Mouse (Mus musculus) neural tube, embryonic 15.5 days (tissue): ENCODE data around the gene Ndufab1. TPM values are rescaled to one million over a fixed set of nuclear protein-coding genes. Genes with fewer than 3 reads are reported as not detected.
"Not testable (repeated sequence)": the region's sequence is repeated elsewhere in the genome, so short reads cannot be mapped to it uniquely, and the experiment has no call there.

Experiments
- ATAC-seq: fragments of 200-750 bp; cut with Nextera tagmentation; 2 replicates; pipeline ENCODE4 v1.8.0; 2017; ENCODE audit warnings: mild to moderate bottlenecking, moderate TSS enrichment, moderate library complexity; ENCODE audit not compliant: low FRiP score
- H3K27ac ChIP-seq: fragments of 300-500 bp; sonication (generic); replicated peaks from 2 replicates; pipeline ENCODE4 v1.5.1; 2015; ENCODE audit warnings: mild to moderate bottlenecking, inconsistent platforms
- H3K27me3 ChIP-seq: fragments of 300-500 bp; sonication (generic); replicated peaks from 2 replicates; pipeline ENCODE4 v1.6.1; 2015; ENCODE audit warnings: inconsistent platforms
- H3K36me3 ChIP-seq: fragments of 300-500 bp; sonication (generic); 2 replicates; pipeline ENCODE4 v1.6.1; 2015; ENCODE audit warnings: inconsistent platforms
- H3K4me1 ChIP-seq: fragments of 300-500 bp; sonication (generic); 2 replicates; pipeline ENCODE4 v1.6.1; 2015; ENCODE audit warnings: inconsistent platforms
- H3K4me2 ChIP-seq: fragments of 300-500 bp; sonication (generic); 2 replicates; pipeline ENCODE4 v1.6.1; 2015; ENCODE audit warnings: inconsistent platforms, mild to moderate bottlenecking, moderate library complexity
- H3K4me3 ChIP-seq: fragments of 300-500 bp; sonication (generic); replicated peaks from 2 replicates; pipeline ENCODE4 v1.5.1; 2015; ENCODE audit warnings: mild to moderate bottlenecking, inconsistent platforms
- H3K9ac ChIP-seq: fragments of 300-500 bp; sonication (generic); replicated peaks from 2 replicates; pipeline ENCODE4 v1.6.1; 2015; ENCODE audit warnings: mild to moderate bottlenecking, inconsistent platforms
- H3K9me3 ChIP-seq: fragments of 300-500 bp; sonication (generic); replicated peaks from 2 replicates; pipeline ENCODE4 v1.6.1; 2016; ENCODE audit warnings: inconsistent platforms
- whole genome bisulfite sequencing: fragments of 180-500 bp; shearing (Covaris S2); methylation state at CpG from one replicate; pipeline ENCODE4 v1.1.7; 2015; ENCODE audit warnings: mixed read lengths; 5-methylcytosine and 5-hydroxymethylcytosine counted together
- polyA plus RNA-seq: library from polyadenylated mRNA; unstranded; fragments of >200 nt; fragmentation: Nextera tagmentation; extraction: Ambion mirVana; gene quantifications from 2 replicates; pipeline ENCODE4 v1.2.1, GENCODE M21; 2015

Gene Ndufab1
- polyA plus RNA-seq, 1 experiment from 2014 or later = 808 TPM

DNA sequence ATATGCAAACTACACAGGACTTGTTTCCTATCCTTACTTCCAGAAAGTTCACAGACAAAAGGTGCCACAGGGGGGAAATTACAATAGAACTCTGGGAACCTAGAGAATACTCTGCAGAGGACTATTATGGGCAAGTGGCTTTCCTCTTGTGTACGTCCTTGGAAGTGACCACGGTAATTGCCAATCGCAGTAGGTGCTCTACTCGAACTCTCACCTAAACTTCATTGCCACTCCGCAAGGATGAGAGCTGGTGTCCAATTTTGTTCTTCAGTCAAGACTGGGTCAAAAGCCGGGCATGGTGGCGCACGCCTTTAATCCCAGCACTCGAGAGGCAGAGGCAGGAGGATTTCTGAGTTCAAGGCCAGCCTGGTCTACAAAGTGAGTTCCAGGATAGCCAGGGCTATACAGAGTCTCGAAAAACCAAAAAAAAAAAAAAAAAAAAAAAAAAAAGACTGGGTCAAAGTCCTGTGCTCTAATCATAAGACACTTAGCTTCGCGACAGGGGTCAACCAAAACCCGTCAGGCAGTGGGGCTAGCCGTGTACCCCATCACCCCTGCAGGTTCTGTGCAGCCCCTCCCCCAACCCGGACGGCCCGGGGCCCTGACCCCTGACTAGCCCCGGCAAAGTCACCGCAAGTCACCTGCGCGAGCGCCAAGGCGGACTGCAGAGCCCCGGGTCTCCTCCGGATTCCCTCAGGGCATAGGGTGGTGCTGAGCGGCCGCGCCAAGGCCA lies 506 bp downstream of the Ndufab1 start:
- peak overlapping the region; percentile 72; the same call in 1 of the 2 replicates for H3K27ac ChIP-seq
- ATAC-seq = peak; percentile 72

DNA sequence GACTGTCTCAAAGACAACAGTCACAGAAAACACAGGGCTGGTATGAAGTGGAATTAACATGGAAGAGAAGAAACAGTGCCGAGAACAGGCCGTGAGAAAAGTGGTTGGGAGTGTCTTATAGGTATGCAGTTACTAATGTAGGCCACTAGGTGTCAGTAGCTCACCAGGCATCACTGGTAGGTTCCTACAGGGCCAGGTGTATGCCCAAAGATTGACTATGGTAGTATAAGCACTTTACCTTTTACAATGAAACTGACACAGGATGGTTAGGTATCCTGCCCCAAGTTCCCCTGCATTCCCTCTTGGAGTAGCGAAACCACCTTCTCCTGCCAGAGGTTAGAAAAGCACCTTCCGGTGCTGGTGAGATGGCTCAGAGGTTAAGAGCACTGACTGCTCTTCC lies 2.5 kb downstream of the Ndufab1 start:
- Histone ChIP-seq H3K4me2 (no peak overlapping the region), H3K9me3 (no peaks in the 10 kb centered on the region), H3K9ac (no peak overlapping the region), H3K4me1 (peaks cover 28% of the 10 kb centered on the region), H3K4me3 (no peak overlapping the region), H3K36me3 (peaks cover 42% of the 10 kb centered on the region), H3K27ac (no peak overlapping the region), H3K27me3 (no peaks in the 10 kb centered on the region)
- 56% methylated on average over 4 of the region's 4 CpGs for WGBS
- ATAC-seq = no peak

More for the DNA sequence above, 506 bp downstream of the Ndufab1 start:
- Histone ChIP-seq H3K4me2 (peak overlapping the region; percentile 82), H3K9ac (peak overlapping the region; percentile 89), H3K36me3 (peaks cover 23% of the 10 kb centered on the region), H3K4me1 (peaks cover 28% of the 10 kb centered on the region), H3K4me3 (peak overlapping the region; percentile 69)
- H3K9me3 ChIP-seq, H3K27me3 ChIP-seq: not testable (repeated sequence)
- 9% methylated on average over 22 of the region's 28 CpGs for WGBS

DNA sequence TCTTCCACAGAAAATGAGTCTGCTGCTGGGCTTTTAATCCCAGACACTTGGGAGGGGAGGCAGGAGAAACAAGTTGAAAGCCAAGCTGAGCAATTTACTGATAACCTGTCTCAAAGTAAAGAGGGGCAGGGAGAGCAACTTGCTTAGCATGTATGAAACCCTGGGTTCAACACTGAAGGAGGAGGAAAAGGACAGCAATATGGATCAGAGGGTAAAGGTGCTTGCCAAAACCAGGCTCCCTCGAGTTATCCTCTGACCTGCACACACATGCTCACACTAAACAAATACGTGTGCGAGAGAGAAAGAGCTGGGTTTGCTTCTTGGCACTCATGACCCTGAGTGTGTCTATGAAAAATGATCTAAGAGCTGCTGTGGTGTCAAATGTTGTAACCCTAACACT lies 3.7 kb downstream of the Ndufab1 start:
- peaks cover 45% of the 10 kb centered on the region for H3K36me3 ChIP-seq

DNA sequence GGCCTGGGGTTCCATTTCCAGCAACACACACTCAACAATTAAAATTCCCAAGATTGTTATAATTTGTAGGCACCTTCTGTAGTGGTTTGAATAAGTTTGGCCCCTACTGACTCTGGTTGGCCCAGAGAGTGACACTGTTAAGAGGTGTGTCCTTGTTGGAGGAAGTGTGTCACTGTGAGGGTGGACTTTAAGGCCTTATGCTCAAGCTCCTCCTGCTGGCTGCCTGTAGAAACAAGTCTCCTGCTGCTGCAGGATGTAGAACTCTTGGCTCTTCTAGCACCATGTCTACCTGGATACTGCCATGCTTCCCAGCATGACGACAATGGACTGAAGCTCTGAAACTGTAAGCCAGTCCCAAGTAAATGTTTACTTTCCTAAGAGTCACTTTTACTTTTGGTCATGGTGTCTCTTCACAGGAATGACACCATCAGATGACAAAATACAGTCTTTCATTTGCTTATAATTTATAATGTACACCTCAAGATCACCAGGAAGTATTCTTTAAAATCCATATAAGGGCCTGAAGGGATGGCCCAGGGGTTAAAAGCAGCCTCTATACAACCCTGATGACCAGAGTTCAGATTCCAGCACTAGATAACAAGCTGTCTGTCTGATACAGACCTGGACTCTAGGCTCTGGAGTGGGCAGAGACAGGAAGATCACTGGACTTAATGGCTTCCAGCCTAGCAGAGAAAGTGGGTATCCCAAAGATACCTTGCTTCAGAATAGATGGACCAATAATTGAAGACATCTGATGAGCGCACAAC lies 6.9 kb downstream of the Ndufab1 start:
- 100% methylated on average over 2 of the region's 2 CpGs for WGBS
- Histone ChIP-seq H3K9me3 (no peaks in the 10 kb centered on the region), H3K27ac (no peak overlapping the region), H3K27me3 (no peaks in the 10 kb centered on the region), H3K4me3 (no peak overlapping the region), H3K4me1 (peaks cover 8% of the 10 kb centered on the region), H3K9ac (no peak overlapping the region), H3K4me2 (no peak overlapping the region), H3K36me3 (peaks cover 74% of the 10 kb centered on the region)
- ATAC-seq = no peak

More for the DNA sequence above, 3.7 kb downstream of the Ndufab1 start:
- WGBS = 94% methylated on average over 3 of the region's 3 CpGs
- H3K27ac ChIP-seq = no peak overlapping the region
- no peaks in the 10 kb centered on the region for H3K27me3 ChIP-seq
- H3K4me2 ChIP-seq = no peak overlapping the region
- H3K4me1 ChIP-seq = peaks cover 28% of the 10 kb centered on the region
- H3K9ac ChIP-seq = no peak overlapping the region
- no peak for ATAC-seq
- H3K9me3 ChIP-seq = no peaks in the 10 kb centered on the region
- H3K4me3 ChIP-seq = no peak overlapping the region

DNA sequence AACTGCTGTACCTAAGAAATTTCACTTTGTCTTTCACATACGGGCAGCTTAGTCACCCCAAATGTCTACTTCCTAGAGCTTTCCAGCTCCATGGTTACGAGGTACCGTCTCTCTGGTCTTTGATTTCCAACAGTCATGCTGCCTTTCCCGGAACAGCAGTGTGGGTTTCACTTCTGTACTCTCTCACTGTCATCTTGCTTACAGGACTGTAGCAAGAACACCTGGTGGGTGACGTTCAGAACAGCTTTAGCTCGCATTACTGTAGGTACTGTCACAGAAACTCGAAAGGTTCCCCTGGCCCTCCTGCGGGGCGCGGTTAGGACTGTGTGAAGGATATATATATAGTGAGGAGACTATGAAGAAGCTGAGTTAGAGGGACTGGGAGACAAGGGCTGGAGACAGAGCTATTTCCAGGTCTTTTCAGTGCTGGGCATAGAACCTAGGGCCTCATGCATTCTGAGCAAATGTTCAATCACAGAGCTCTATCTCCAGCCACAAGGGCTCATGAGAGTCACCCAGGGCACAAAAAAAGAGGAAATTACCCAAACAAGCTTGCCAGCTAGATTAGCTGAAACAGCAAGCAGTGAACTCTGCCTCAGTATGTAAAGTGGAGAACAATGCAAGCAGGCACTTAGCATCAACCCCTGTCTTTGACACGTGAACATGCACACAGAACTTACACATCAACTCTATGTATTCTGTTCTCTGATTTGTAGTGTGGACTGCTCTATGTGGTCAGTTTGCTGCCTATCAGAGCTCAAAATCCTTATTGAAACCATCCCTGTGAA lies 14.3 kb downstream of the Ndufab1 start:
- Histone ChIP-seq H3K27me3 (no peaks in the 10 kb centered on the region), H3K27ac (no peak overlapping the region), H3K9me3 (no peaks in the 10 kb centered on the region), H3K4me2 (no peak overlapping the region), H3K4me3 (no peak overlapping the region), H3K4me1 (no peaks in the 10 kb centered on the region), H3K9ac (no peak overlapping the region), H3K36me3 (peaks cover 75% of the 10 kb centered on the region)
- no peak for ATAC-seq
- 93% methylated on average over 11 of the region's 11 CpGs for WGBS

DNA sequence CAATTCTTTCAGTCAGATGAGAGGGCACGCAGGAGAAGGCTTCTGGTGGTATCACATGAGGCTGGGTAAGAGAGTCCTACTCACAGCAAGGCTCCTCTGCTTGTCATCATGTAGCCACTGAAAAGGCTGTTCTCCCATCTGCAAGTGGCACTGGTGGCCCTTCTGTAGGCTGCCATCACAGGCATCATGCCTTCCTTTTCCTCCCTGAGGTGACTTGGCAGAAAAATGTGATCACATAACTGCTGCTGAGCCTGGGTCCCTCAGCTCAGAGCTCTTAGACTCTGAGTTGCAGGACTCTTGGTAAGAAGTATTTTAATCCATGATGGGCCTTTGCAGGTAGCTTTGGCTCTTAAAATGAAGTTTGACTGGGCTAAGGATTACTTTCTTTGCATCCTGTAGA lies 20.6 kb downstream of the Ndufab1 start:
- WGBS = 97% methylated on average over 1 of the region's 1 CpGs

DNA sequence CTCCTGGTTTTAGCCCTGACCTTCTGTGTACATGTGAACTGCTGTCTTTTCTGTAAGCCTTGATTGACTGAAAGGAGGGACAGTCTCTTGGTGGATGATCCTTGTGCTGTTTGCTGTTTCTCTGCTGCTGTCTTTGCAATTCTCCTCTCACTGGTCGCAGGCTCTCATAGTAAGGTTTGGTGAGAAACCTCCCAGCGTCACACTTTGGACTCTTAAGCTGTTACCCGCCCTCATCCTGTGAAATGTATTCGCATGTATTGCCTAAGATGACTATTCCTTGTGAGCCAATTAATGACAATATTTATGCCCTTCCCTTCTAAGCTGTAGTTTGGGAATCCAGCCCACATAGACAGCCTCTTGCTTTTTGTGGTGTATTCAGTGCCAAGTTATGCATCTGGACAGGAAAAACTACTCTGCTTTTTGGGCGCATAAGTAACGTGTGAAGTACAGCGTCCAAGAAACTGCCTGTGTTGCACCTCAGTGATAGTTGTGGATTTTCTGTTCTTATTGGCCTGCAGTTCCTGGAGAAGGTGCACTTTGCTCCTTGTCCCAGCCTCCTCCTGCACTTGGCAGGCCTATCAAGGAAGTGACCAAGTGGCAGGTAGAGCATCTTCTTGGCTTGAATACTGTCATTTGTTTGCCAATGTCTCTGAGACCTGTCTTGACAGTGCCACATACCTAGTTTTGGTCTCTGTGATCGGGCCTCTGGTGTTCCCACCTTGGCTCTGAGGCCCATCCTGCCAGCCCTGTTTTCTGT lies 21.7 kb downstream of the Ndufab1 start:
- no peaks in the 10 kb centered on the region for H3K9me3 ChIP-seq
- no peak overlapping the region for H3K9ac ChIP-seq
- no peak for ATAC-seq
- H3K4me2 ChIP-seq = no peak overlapping the region
- H3K4me1 ChIP-seq = no peaks in the 10 kb centered on the region
- H3K4me3 ChIP-seq = no peak overlapping the region
- 94% methylated on average over 8 of the region's 8 CpGs for WGBS
- H3K27me3 ChIP-seq = no peaks in the 10 kb centered on the region
- peaks cover 79% of the 10 kb centered on the region for H3K36me3 ChIP-seq
- no peak overlapping the region for H3K27ac ChIP-seq

More for the DNA sequence above, 20.6 kb downstream of the Ndufab1 start:
- Histone ChIP-seq H3K4me3 (no peak overlapping the region), H3K4me1 (no peaks in the 10 kb centered on the region), H3K27me3 (no peaks in the 10 kb centered on the region), H3K36me3 (peaks cover 74% of the 10 kb centered on the region), H3K4me2 (no peak overlapping the region), H3K9ac (no peak overlapping the region), H3K27ac (no peak overlapping the region), H3K9me3 (no peaks in the 10 kb centered on the region)
- ATAC-seq = no peak

DNA sequence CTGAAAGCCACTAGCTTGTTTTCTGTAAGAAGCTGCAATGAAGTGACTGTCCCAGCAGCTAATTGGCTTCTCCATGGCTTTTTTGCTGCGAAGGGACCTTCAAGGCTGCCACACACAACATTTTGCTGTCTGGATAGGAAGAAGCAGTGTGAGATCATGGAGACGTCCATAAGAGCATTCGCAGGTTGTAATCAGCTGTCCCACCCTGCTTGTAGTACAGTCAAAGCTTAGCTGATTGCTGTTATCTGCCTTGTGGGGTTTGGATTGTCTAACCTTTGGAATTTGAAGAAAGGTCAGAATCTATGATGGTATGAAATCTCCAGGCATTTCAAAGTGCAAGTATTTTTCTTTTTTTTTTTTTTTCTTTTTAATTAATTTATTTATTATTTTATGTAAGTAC lies 27.3 kb downstream of the Ndufab1 start:
- Histone ChIP-seq H3K27me3 (no peaks in the 10 kb centered on the region), H3K4me1 (peaks cover 10% of the 10 kb centered on the region), H3K36me3 (peaks cover 83% of the 10 kb centered on the region), H3K4me3 (no peak overlapping the region), H3K9ac (no peak overlapping the region), H3K27ac (no peak overlapping the region), H3K4me2 (no peak overlapping the region), H3K9me3 (no peaks in the 10 kb centered on the region)
- 93% methylated on average over 3 of the region's 3 CpGs for WGBS
- ATAC-seq = no peak

DNA sequence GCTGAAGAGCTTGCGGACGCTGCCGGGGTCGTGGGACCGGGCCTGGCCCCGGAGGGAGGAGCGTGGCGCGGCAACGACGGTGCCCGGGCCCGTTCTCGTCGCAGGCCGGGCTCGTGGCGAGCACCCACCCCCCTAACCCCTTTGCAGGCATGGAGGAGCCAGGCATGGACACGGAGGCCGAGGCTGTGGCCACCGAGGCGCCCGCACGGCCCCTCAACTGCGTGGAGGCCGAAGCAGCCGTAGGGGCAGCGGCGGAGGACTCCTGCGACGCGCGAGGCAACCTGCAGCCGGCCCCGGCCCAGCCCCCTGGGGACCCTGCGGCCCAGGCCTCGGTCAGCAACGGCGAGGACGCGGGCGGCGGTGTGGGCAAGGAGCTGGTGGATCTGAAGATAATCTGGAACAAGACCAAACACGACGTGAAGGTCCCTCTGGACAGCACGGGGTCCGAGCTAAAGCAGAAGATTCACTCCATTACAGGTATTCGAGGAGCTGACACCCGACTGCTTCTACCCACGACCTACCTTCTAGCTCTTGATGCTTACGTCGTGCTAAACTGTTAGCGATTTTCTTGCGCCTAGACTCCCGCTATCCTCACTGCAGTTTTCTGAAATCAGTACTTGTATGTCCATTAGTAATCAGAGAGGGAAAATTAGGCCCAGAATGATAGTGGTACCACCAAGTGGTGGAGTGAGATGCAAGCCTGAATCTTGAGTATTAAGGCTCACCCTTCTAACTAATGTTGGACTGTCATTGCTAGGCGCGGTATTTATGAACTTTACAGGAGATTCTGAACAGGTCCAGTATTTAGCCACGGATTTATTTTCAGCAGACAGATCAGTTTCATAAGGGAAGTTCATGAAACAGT lies 33.9 kb downstream of the Ndufab1 start:
- H3K4me2 ChIP-seq = peak overlapping the region; percentile 79
- H3K36me3 ChIP-seq = peaks cover 26% of the 10 kb centered on the region
- no peaks in the 10 kb centered on the region for H3K27me3 ChIP-seq
- peak overlapping the region; percentile 97 for H3K27ac ChIP-seq
- H3K9ac ChIP-seq = peak overlapping the region; percentile 98
- H3K4me3 ChIP-seq = peak overlapping the region; percentile 99
- WGBS = 5% methylated on average over 55 of the region's 58 CpGs
- peaks cover 38% of the 10 kb centered on the region for H3K4me1 ChIP-seq
- H3K9me3 ChIP-seq = no peaks in the 10 kb centered on the region
- ATAC-seq = peak; percentile 34

DNA sequence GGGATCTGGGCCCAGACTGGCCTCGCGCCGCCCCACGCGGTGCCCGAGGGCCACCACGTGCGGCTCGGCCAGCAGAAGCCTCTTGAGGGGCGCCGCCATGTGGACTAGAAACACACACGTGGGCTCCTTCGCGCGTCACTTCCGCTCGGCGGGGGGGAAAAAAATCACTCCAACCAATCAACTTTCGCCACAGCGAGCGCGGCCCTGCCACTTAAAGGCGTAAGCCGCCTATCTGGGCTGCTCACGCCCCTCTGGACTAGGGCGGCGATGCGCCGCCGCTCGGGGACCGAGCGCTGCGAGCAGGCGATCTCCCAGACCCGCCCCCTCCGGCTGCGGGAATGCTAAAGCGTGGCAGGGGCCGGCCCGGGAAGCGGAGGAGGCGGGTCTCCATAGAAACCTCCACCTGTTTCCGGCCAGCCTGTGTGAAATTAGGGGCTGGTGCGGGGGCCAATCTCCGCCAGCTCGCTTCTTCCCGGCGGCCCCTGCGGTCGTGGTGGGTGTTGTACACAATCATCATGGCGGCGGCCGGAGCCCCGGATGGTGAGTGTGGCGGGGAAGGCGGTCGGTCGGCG lies 34.7 kb downstream of the Ndufab1 start, which contains the start of the genes Ubfd1 and Ears2:
Gene Ubfd1, plus strand, starts transcription at position 231 of the 572 bp plus-strand sequence.
Gene Ears2, minus strand, starts transcription at position 319 of the 572 bp plus-strand sequence.
- Histone ChIP-seq H3K9ac (peak within 1 kb of the TSS; percentile 98), H3K9me3 (no peaks in the 10 kb centered on the region), H3K27ac (peak within 1 kb of the TSS; percentile 97), H3K4me2 (peak within 1 kb of the TSS; percentile 79), H3K36me3 (peaks cover 20% of the 10 kb centered on the region), H3K27me3 (no peaks in the 10 kb centered on the region), H3K4me3 (peak within 1 kb of the TSS; percentile 99), H3K4me1 (peaks cover 38% of the 10 kb centered on the region)
- 0% methylated on average over 57 of the region's 60 CpGs for WGBS
- ATAC-seq = peak; percentile 97
